Mouse (Mus musculus): ENCODE data around the gene Zc3h12c.
"Not testable (repeated sequence)": the region's sequence is repeated elsewhere in the genome, so short reads cannot be mapped to it uniquely, and the experiment has no call there.

Zc3h12c gene

GRCm38 (mm10) chr9:52103448-52104224 lies 64.7 kb downstream of the Zc3h12c start:
- no peak for DNase-seq (ENCODE audit: low read depth, low spot score)

GRCm38 (mm10) chr9:52102060-52102844 lies 66.1 kb downstream of the Zc3h12c start:
- DNase-seq (ENCODE audit: low read depth, low spot score): peak; percentile 13

- DNase-seq (ENCODE audit: low read depth, low spot score): no peak
These were observed 67.9 kb downstream of the Zc3h12c start for GRCm38 (mm10) chr9:52100426-52100825.

- DNase-seq (ENCODE audit: low read depth, low spot score): peak; percentile 68
These were observed 69.8 kb downstream of the Zc3h12c start for GRCm38 (mm10) chr9:52098600-52098999.

- no peak for DNase-seq (ENCODE audit: low read depth, low spot score)
These were observed 71.0 kb downstream of the Zc3h12c start for GRCm38 (mm10) chr9:52097386-52097785.

GRCm38 (mm10) chr9:52095666-52096065 lies 72.7 kb downstream of the Zc3h12c start:
- DNase-seq (ENCODE audit: low read depth, low spot score): no peak

GRCm38 (mm10) chr9:52094471-52094980 lies 73.8 kb downstream of the Zc3h12c start:
- no peak for DNase-seq (ENCODE audit: low read depth, low spot score)

GRCm38 (mm10) chr9:52094016-52094415 lies 74.4 kb downstream of the Zc3h12c start:
- no peak for DNase-seq (ENCODE audit: low read depth, low spot score)

GRCm38 (mm10) chr9:52093108-52093507 lies 75.3 kb downstream of the Zc3h12c start:
- DNase-seq (ENCODE audit: low read depth, low spot score): no peak

GRCm38 (mm10) chr9:52092311-52092710 lies 76.1 kb downstream of the Zc3h12c start:
- DNase-seq (ENCODE audit: low read depth, low spot score): no peak

GRCm38 (mm10) chr9:52091752-52092151 lies 76.6 kb downstream of the Zc3h12c start:
- DNase-seq (ENCODE audit: low read depth, low spot score): no peak

GRCm38 (mm10) chr9:52082414-52082813 lies 86.0 kb downstream of the Zc3h12c start:
- no peak for DNase-seq (ENCODE audit: low read depth, low spot score)

GRCm38 (mm10) chr9:52081979-52082378 lies 86.4 kb downstream of the Zc3h12c start:
- DNase-seq (ENCODE audit: low read depth, low spot score): no peak

GRCm38 (mm10) chr9:52077692-52078091 lies 90.7 kb downstream of the Zc3h12c start:
- no peak for DNase-seq (ENCODE audit: low read depth, low spot score)

- DNase-seq (ENCODE audit: low read depth, low spot score): no peak
These were observed 92.3 kb downstream of the Zc3h12c start for GRCm38 (mm10) chr9:52076089-52076488.

GRCm38 (mm10) chr9:52072202-52072601 lies 96.2 kb downstream of the Zc3h12c start:
- DNase-seq (ENCODE audit: low read depth, low spot score): no peak

GRCm38 (mm10) chr9:52071352-52071751 lies 97.0 kb downstream of the Zc3h12c start:
- DNase-seq (ENCODE audit: low read depth, low spot score): not testable (repeated sequence)

GRCm38 (mm10) chr9:52070052-52070451 lies 98.3 kb downstream of the Zc3h12c start:
- DNase-seq (ENCODE audit: low read depth, low spot score): no peak

Measured in A20 (cell line).